Mouse (Mus musculus): ENCODE data around the gene Zfp64. TPM values are rescaled to one million over a fixed set of nuclear protein-coding genes. Genes with fewer than 3 reads are reported as not detected.

Zfp64 gene
- polyA plus RNA-seq, 1 experiment = 21.3 TPM

DNA sequence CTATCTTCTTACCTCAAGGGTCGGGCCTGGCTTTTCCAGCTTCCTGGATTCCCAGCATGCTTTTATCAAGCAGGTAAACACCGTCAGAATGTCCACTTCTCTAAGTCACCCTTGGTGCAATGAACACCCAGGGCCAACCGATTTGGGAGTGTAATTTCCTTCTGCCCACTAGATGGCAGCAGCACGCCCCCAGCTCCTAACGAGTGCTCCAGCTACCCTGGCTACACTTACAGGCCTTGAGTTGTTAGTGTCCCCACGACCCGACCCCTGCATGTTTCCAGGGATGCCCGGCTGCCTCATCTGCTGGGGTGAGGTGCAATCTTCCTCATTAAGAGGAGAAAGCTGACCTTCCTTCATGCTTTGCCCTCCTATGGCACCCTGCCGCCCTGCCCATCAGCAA, 51.2 kb downstream of the Zfp64 start:
- TF ChIP-seq POLR2A (IDR thresholded peaks at IDR 0.05; ENCODE audit: low read depth, low read length) (no peak), CTCF (IDR thresholded peaks at IDR 0.05; ENCODE audit: extremely low read depth, insufficient read depth, insufficient read length, insufficient replicate concordance) (peak; percentile 83; the same call in 1 of the 2 replicates)
- Histone ChIP-seq H3K27me3 (ENCODE audit: control insufficient read depth, insufficient read depth, low read length) (no peaks in the 10 kb centered on the region), H3K4me1 (ENCODE audit: control insufficient read depth, insufficient read depth, insufficient read length) (no peaks in the 10 kb centered on the region), H3K36me3 (ENCODE audit: control insufficient read depth, insufficient read depth, low read length) (no peaks in the 10 kb centered on the region), H3K4me3 (ENCODE audit: extremely low read depth, insufficient read depth, insufficient read length) (no peak overlapping the region), H3K27ac (ENCODE audit: insufficient read depth, low read length) (no peak overlapping the region)
- WGBS = 14% methylated on average over 9 of the region's 9 CpGs
- peak; percentile 11 to 22 for DNase-seq (ENCODE audit: low read depth in 1 of 2, low spot score in 2 of 2)

- Histone ChIP-seq H3K27ac (ENCODE audit: insufficient read depth, low read length) (no peak overlapping the region), H3K4me3 (ENCODE audit: extremely low read depth, insufficient read depth, insufficient read length) (no peak overlapping the region), H3K27me3 (ENCODE audit: control insufficient read depth, insufficient read depth, low read length) (no peaks in the 10 kb centered on the region), H3K36me3 (ENCODE audit: control insufficient read depth, insufficient read depth, low read length) (no peaks in the 10 kb centered on the region), H3K4me1 (ENCODE audit: control insufficient read depth, insufficient read depth, insufficient read length) (no peaks in the 10 kb centered on the region)
- 12% methylated on average over 8 of the region's 8 CpGs for WGBS
- DNase-seq (ENCODE audit: low read depth in 1 of 2, low spot score in 2 of 2) = peak in 1 of 2 experiments; percentile 29
- TF ChIP-seq POLR2A (IDR thresholded peaks at IDR 0.05; ENCODE audit: low read depth, low read length) = no peak
- peak; percentile 77; the same call in 1 of the 2 replicates for TF ChIP-seq CTCF (IDR thresholded peaks at IDR 0.05; ENCODE audit: extremely low read depth, insufficient read depth, insufficient read length, insufficient replicate concordance)
These were observed 52.8 kb downstream of the Zfp64 start for GRCm38 (mm10) chr2:168902634-168903033.

DNA sequence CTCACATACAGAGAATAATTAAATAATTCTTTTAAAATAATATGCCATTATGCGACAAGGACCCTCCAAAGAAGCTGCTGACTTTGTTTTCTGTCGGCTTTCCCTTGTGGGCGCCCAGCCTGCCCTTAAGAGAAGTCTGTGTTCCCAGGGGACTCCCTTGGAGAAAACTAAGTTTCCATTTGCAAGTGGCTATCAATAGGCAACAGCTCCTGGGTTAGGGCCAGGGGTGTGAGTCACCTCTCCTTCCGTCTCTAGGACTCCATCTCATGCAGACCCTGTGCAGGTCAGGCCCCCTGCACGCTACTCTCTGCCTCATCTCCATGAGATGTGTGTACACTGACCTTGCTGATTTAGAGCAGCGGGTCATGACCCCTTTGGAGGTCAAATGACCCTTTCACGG, 57.5 kb downstream of the Zfp64 start:
- Histone ChIP-seq H3K36me3 (ENCODE audit: control insufficient read depth, insufficient read depth, low read length) (no peaks in the 10 kb centered on the region), H3K27me3 (ENCODE audit: control insufficient read depth, insufficient read depth, low read length) (no peaks in the 10 kb centered on the region), H3K4me1 (ENCODE audit: control insufficient read depth, insufficient read depth, insufficient read length) (no peaks in the 10 kb centered on the region), H3K4me3 (ENCODE audit: extremely low read depth, insufficient read depth, insufficient read length) (no peak overlapping the region), H3K27ac (ENCODE audit: insufficient read depth, low read length) (no peak overlapping the region)
- no peak for DNase-seq (ENCODE audit: low read depth in 1 of 2, low spot score in 2 of 2)
- WGBS = 82% methylated on average over 7 of the region's 7 CpGs
- TF ChIP-seq CTCF (IDR thresholded peaks at IDR 0.05; ENCODE audit: extremely low read depth, insufficient read depth, insufficient read length, insufficient replicate concordance) = no peak

- H3K4me3 ChIP-seq (ENCODE audit: extremely low read depth, insufficient read depth, insufficient read length) = no peak overlapping the region
- no peak for TF ChIP-seq POLR2A (IDR thresholded peaks at IDR 0.05; ENCODE audit: low read depth, low read length)
- TF ChIP-seq CTCF (IDR thresholded peaks at IDR 0.05; ENCODE audit: extremely low read depth, insufficient read depth, insufficient read length, insufficient replicate concordance) = no peak
- no peak overlapping the region for H3K27ac ChIP-seq (ENCODE audit: insufficient read depth, low read length)
- 95% methylated on average over 8 of the region's 8 CpGs for WGBS
- H3K4me1 ChIP-seq (ENCODE audit: control insufficient read depth, insufficient read depth, insufficient read length) = no peaks in the 10 kb centered on the region
- H3K36me3 ChIP-seq (ENCODE audit: control insufficient read depth, insufficient read depth, low read length) = no peaks in the 10 kb centered on the region
- no peaks in the 10 kb centered on the region for H3K27me3 ChIP-seq (ENCODE audit: control insufficient read depth, insufficient read depth, low read length)
- no peak for DNase-seq (ENCODE audit: low read depth in 1 of 2, low spot score in 2 of 2)
These were observed 59.9 kb downstream of the Zfp64 start for GRCm38 (mm10) chr2:168895531-168895930.

- H3K4me1 ChIP-seq (ENCODE audit: control insufficient read depth, insufficient read depth, insufficient read length) = no peaks in the 10 kb centered on the region
- WGBS = 90% methylated on average over 7 of the region's 7 CpGs
- no peaks in the 10 kb centered on the region for H3K36me3 ChIP-seq (ENCODE audit: control insufficient read depth, insufficient read depth, low read length)
- DNase-seq (ENCODE audit: low read depth in 1 of 2, low spot score in 2 of 2) = no peak
- TF ChIP-seq CTCF (IDR thresholded peaks at IDR 0.05; ENCODE audit: extremely low read depth, insufficient read depth, insufficient read length, insufficient replicate concordance) = no peak
- TF ChIP-seq POLR2A (IDR thresholded peaks at IDR 0.05; ENCODE audit: low read depth, low read length) = no peak
- no peaks in the 10 kb centered on the region for H3K27me3 ChIP-seq (ENCODE audit: control insufficient read depth, insufficient read depth, low read length)
- H3K27ac ChIP-seq (ENCODE audit: insufficient read depth, low read length) = no peak overlapping the region
- H3K4me3 ChIP-seq (ENCODE audit: extremely low read depth, insufficient read depth, insufficient read length) = no peak overlapping the region
These were observed 60.6 kb downstream of the Zfp64 start for GRCm38 (mm10) chr2:168894738-168895137.

DNA sequence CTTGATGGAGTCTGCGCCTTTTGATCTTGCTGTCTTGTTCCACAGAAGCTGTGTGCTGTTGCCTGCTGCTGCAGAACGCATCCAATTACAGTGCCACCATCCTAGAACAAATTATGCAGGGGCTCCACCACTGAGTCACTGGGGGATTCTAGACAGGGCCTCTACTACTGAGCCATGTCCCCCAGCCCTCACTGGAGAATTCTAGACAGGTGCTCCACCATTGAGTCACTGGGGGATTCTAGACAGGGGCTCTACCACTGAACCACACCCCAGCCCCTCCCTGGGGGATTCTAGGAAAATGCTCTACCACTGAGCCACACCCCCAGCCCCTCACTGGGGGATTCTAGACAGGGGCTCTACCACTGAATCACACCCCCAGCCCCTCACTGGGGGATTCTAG, 63.3 kb downstream of the Zfp64 start:
- no peak overlapping the region for H3K4me3 ChIP-seq (ENCODE audit: extremely low read depth, insufficient read depth, insufficient read length)
- H3K27ac ChIP-seq (ENCODE audit: insufficient read depth, low read length) = no peak overlapping the region
- no peaks in the 10 kb centered on the region for H3K4me1 ChIP-seq (ENCODE audit: control insufficient read depth, insufficient read depth, insufficient read length)
- TF ChIP-seq POLR2A (IDR thresholded peaks at IDR 0.05; ENCODE audit: low read depth, low read length) = no peak
- TF ChIP-seq CTCF (IDR thresholded peaks at IDR 0.05; ENCODE audit: extremely low read depth, insufficient read depth, insufficient read length, insufficient replicate concordance) = no peak
- no peaks in the 10 kb centered on the region for H3K27me3 ChIP-seq (ENCODE audit: control insufficient read depth, insufficient read depth, low read length)
- WGBS = 92% methylated on average over 2 of the region's 2 CpGs
- DNase-seq (ENCODE audit: low read depth in 1 of 2, low spot score in 2 of 2) = no peak
- H3K36me3 ChIP-seq (ENCODE audit: control insufficient read depth, insufficient read depth, low read length) = no peaks in the 10 kb centered on the region

- no peak for DNase-seq (ENCODE audit: low read depth in 1 of 2, low spot score in 2 of 2)
- no peaks in the 10 kb centered on the region for H3K27me3 ChIP-seq (ENCODE audit: control insufficient read depth, insufficient read depth, low read length)
- H3K4me1 ChIP-seq (ENCODE audit: control insufficient read depth, insufficient read depth, insufficient read length) = 0 out of 2 replicates have a peak, but pooled peaks cover 3% of the 10 kb centered on the region
- no peak for TF ChIP-seq POLR2A (IDR thresholded peaks at IDR 0.05; ENCODE audit: low read depth, low read length)
- no peak for TF ChIP-seq CTCF (IDR thresholded peaks at IDR 0.05; ENCODE audit: extremely low read depth, insufficient read depth, insufficient read length, insufficient replicate concordance)
- no peak overlapping the region for H3K27ac ChIP-seq (ENCODE audit: insufficient read depth, low read length)
- WGBS = 58% methylated on average over 8 of the region's 8 CpGs
- H3K36me3 ChIP-seq (ENCODE audit: control insufficient read depth, insufficient read depth, low read length) = no peaks in the 10 kb centered on the region
- H3K4me3 ChIP-seq (ENCODE audit: extremely low read depth, insufficient read depth, insufficient read length) = no peak overlapping the region
These were observed 70.7 kb downstream of the Zfp64 start for GRCm38 (mm10) chr2:168884641-168885040.

Measured in spleen, adult 2 months (tissue).